Mouse (Mus musculus) yolk sac, embryonic 10.5 days (tissue): Measurements from ENCODE around the gene Lmod1.

Experiments
- DNase-seq: peaks from one replicate; pipeline ENCODE4 v3.0.0-alpha.2; 2017; ENCODE audit warnings: low spot score

Lmod1 gene

GRCm38 (mm10) chr1:135412130-135412529, 87.5 kb downstream of the Lmod1 start:
- DNase-seq = no peak

- no peak for DNase-seq
These were observed 89.4 kb downstream of the Lmod1 start for GRCm38 (mm10) chr1:135413996-135414395.
